Mouse (Mus musculus) liver, embryonic 14.5 days (tissue): ENCODE measurements at regions not wholly inside any gene's neighbourhood (a gene's known extent, or its start where the extent isn't known, plus 50 kb on each side); places are given as distances from the start of the nearest gene placed in this dataset.

Experiments
- CTCF ChIP-seq: IDR thresholded peaks from 2 replicates; pipeline ENCODE4 v1.5.1; 2016; ENCODE audit warnings: antibody characterized with exemption, low read depth, control low read depth
- EP300 ChIP-seq: IDR thresholded peaks from 2 replicates; pipeline ENCODE4 v1.6.1; 2016; ENCODE audit warnings: antibody characterized with exemption, low read depth

GRCm38 (mm10) chr6:117465165-117465564, 296.8 kb downstream of the Cxcl12 start:
- no peak for TF ChIP-seq EP300
- no peak for TF ChIP-seq CTCF
